Mouse (Mus musculus) neural tube, embryonic 11.5 days (tissue): ENCODE measurements around the gene Ankrd24. TPM values are rescaled to one million over a fixed set of nuclear protein-coding genes. Genes with fewer than 3 reads are reported as not detected.

Experiments
- ATAC-seq: fragments of 200-750 bp; cut with Nextera tagmentation; 2 replicates; pipeline ENCODE4 v1.8.0; 2017; ENCODE audit warnings: moderate number of reproducible peaks, mild to moderate bottlenecking, moderate TSS enrichment, moderate library complexity; ENCODE audit not compliant: insufficient read depth, low FRiP score, low TSS enrichment
- DNase-seq: peaks from one replicate; pipeline ENCODE4 v3.0.0-alpha.2; 2015; ENCODE audit warnings: low spot score
- H3K27ac ChIP-seq: fragments of 300-500 bp; sonication (generic); 2 replicates; pipeline ENCODE4 v1.5.1; 2014; ENCODE audit warnings: low read depth, mild to moderate bottlenecking, low read length
- H3K27me3 ChIP-seq: fragments of 300-500 bp; sonication (generic); 2 replicates; pipeline ENCODE4 v1.6.1; 2014; ENCODE audit warnings: mild to moderate bottlenecking, low read length, mixed read lengths; ENCODE audit not compliant: control insufficient read depth, insufficient read depth
- H3K36me3 ChIP-seq: fragments of 300-500 bp; sonication (generic); 2 replicates; pipeline ENCODE4 v1.6.1; 2014; ENCODE audit warnings: mild to moderate bottlenecking, low read length, moderate library complexity, mixed read lengths; ENCODE audit not compliant: control insufficient read depth, insufficient read depth
- H3K4me1 ChIP-seq: fragments of 300-500 bp; sonication (generic); 2 replicates; pipeline ENCODE4 v1.6.1; 2014; ENCODE audit warnings: low read length, mixed read lengths; ENCODE audit not compliant: control insufficient read depth, insufficient read depth
- H3K4me2 ChIP-seq: fragments of 300-500 bp; sonication (generic); 2 replicates; pipeline ENCODE4 v1.6.1; 2014; ENCODE audit warnings: low read depth, mild to moderate bottlenecking, moderate library complexity
- H3K4me3 ChIP-seq: fragments of 300-500 bp; sonication (generic); 2 replicates; pipeline ENCODE4 v1.5.1; 2014; ENCODE audit warnings: low read depth, low read length
- H3K9ac ChIP-seq: fragments of 300-500 bp; sonication (generic); 2 replicates; pipeline ENCODE4 v1.6.1; 2014; ENCODE audit warnings: mild to moderate bottlenecking, low read length
- H3K9me3 ChIP-seq: fragments of 300-500 bp; sonication (generic); 2 replicates; pipeline ENCODE4 v1.6.1; 2016; ENCODE audit warnings: low read length; ENCODE audit not compliant: control insufficient read depth
- WGBS: fragments of 180-500 bp; shearing (Covaris S2); extraction: QIAGEN DNeasy Blood & Tissue Kit; methylation state at CpG from one replicate; pipeline ENCODE4 v1.1.7; 2014; 5-methylcytosine and 5-hydroxymethylcytosine counted together
- polyA plus RNA-seq: library from polyadenylated mRNA; unstranded; fragments of >200 nt; fragmentation: Nextera tagmentation; extraction: Ambion mirVana; gene quantifications from 2 replicates; pipeline ENCODE4 v1.2.1, GENCODE M21; 2014

Ankrd24 gene
- polyA plus RNA-seq, 1 experiment from 2014 or later, result 4.6 TPM

DNA sequence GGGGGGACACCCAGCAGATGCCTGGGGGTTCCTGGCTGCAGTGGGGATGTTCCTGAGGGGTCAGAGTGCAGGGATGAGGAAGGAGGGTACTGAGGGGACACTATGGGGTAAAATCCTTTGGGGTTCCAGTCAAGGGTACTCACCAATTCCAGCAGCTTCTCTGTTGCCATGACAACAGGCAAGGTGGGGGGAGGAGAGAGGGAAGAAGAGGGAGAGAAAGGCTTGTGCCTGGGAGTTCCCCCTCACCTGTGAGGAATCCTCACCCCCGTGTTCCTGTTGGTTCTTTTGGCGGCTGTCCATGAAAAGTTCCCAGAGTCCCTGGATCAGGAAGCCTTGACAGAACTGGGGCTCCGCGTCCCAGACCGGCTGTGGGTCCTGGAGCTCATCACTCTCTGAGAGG lies 32.7 kb upstream of the Ankrd24 start:
- ATAC-seq, result no peak
- DNase-seq, result no peak
- H3K4me3 ChIP-seq, result no peak overlapping the region
- peaks cover 26% of the 10 kb centered on the region for H3K27me3 ChIP-seq
- no peaks in the 10 kb centered on the region for H3K9me3 ChIP-seq
- H3K27ac ChIP-seq, result no peak overlapping the region
- H3K4me1 ChIP-seq, result peaks cover 26% of the 10 kb centered on the region
- WGBS, result 51% methylated on average over 5 of the region's 5 CpGs
- no peak overlapping the region for H3K4me2 ChIP-seq
- H3K9ac ChIP-seq, result no peak overlapping the region
- H3K36me3 ChIP-seq, result no peaks in the 10 kb centered on the region

DNA sequence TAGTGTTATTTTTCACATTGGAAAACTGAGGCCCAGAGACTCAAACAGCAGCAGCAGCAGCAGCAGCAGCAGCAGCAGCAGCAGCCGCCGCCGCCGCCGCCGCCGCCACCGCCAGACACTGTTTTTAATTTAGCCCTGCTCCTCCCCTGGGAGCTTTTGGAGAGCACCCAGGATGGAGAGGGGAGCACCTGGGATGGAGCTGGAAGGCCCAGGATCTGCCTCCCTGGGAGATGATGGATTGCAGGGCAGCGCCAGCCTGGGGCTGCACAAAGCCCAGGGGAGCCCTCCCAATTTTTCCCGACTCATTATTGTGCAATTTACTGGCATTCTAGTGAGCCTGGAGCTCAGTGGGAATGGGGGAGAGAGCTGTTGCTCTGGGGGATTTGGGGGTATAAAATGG lies 31.7 kb upstream of the Ankrd24 start:
- 0 out of 2 replicates have a peak, but pooled peaks have one; percentile 14 for ATAC-seq
- H3K36me3 ChIP-seq, result no peaks in the 10 kb centered on the region
- peaks cover 31% of the 10 kb centered on the region for H3K4me1 ChIP-seq
- no peaks in the 10 kb centered on the region for H3K9me3 ChIP-seq
- WGBS, result under 1% methylated on average over 10 of the region's 10 CpGs
- peak overlapping the region; percentile 24 for H3K4me2 ChIP-seq
- peak; percentile 66 for DNase-seq
- H3K4me3 ChIP-seq, result no peak overlapping the region
- 0 out of 2 replicates have a peak overlapping the region, but pooled peaks have one; percentile 39 for H3K27ac ChIP-seq
- H3K27me3 ChIP-seq, result peaks cover 28% of the 10 kb centered on the region
- H3K9ac ChIP-seq, result peak overlapping the region; percentile 15; the same call in 1 of the 2 replicates

DNA sequence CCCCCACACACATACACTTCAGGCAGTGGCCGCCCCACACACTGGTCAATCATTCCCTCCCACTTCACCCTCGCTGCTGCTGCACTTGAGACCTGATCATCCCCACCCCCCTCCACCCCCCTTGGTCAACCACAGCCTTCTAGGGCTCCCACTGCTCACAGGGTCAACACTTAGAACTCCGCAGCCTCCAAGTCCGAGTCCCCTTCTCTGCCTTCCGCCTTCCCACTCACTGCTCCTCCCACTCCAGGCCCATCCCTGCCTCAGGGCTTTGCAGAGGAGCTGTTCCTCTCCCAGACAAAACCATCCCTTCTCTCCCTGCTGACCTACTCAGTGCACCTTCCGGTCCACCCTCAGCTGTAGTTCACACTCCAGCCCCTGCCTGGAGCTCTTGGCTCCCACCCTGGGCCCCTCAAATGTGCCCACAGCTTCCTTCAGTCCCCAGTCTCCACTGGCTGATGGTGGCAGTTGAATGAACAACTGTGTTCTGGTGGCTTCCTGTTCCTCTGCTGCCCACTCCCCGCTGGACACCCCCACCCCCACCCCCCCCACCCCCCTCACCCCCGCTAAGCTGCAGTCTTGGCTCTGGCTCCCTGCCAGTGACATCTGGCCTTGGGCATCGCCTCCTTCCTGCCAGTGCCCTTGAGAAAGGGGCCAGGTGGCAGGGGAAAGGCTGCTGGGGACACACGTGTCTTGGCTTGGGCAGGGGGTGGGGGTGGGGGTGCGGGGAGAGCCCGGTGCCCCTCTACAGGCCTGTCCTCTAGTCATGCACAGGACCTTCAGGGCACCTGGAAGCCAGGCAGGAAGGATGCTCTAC lies 31.0 kb upstream of the Ankrd24 start:
- Histone ChIP-seq H3K4me2 (peak overlapping the region; percentile 24; the same call in 1 of the 2 replicates), H3K9me3 (no peaks in the 10 kb centered on the region), H3K36me3 (no peaks in the 10 kb centered on the region), H3K9ac (peak overlapping the region; percentile 10; the same call in 1 of the 2 replicates), H3K27ac (0 out of 2 replicates have a peak overlapping the region, but pooled peaks have one; percentile 39), H3K4me1 (peaks cover 32% of the 10 kb centered on the region), H3K27me3 (peaks cover 31% of the 10 kb centered on the region), H3K4me3 (no peak overlapping the region)
- WGBS, result 11% methylated on average over 12 of the region's 12 CpGs
- ATAC-seq (peak; percentile 6; the same call in 1 of the 2 replicates), DNase-seq (peak; percentile 50)

DNA sequence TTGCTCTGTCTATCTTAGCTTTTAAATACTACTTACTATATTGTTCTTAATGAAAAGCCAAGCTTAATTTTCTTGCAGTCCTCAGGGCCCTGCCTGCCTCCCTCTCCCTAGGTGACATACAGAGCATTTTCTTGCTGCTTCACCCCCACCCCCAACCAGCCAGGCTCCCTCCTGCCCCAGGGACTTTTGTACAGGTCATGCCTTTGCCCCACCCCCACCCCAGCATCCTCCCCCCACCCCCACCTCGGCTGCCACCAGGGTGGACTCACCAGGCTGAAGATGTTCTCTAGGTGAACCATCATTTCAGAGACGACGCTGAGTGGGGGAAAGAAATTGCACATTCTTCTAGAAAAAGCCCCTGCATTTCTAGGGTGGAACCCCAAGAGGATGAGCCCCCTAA lies 30.0 kb upstream of the Ankrd24 start:
- Histone ChIP-seq H3K27me3 (peaks cover 31% of the 10 kb centered on the region), H3K9me3 (no peaks in the 10 kb centered on the region), H3K9ac (no peak overlapping the region), H3K27ac (no peak overlapping the region), H3K4me1 (peaks cover 32% of the 10 kb centered on the region), H3K36me3 (no peaks in the 10 kb centered on the region), H3K4me3 (no peak overlapping the region), H3K4me2 (no peak overlapping the region)
- DNase-seq (no peak), ATAC-seq (no peak)
- WGBS, result 48% methylated on average over 3 of the region's 3 CpGs

DNA sequence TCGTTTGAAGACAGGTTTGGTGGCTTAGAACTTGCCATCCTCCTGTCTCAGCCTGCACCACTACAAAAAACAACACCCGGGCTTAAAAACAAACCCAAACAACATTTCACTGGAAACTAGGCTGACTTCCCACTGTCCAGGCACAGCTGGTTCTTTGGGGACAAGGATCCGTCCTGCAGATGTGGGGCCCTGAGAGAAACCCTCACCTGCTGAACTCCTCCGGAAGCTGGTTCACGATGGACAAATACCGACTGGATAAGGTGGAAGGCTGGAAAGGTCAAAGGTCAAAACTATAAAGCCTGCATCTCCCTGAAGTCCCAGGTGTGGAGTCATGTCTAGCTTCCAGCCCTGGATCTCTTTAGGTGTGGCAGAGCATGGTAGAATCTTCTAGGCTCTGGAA lies 29.5 kb upstream of the Ankrd24 start:
- Histone ChIP-seq H3K27ac (no peak overlapping the region), H3K4me3 (no peak overlapping the region), H3K9ac (no peak overlapping the region), H3K4me1 (peaks cover 32% of the 10 kb centered on the region), H3K4me2 (no peak overlapping the region), H3K27me3 (peaks cover 31% of the 10 kb centered on the region), H3K36me3 (no peaks in the 10 kb centered on the region), H3K9me3 (no peaks in the 10 kb centered on the region)
- 44% methylated on average over 6 of the region's 6 CpGs for WGBS
- ATAC-seq (no peak), DNase-seq (no peak)

DNA sequence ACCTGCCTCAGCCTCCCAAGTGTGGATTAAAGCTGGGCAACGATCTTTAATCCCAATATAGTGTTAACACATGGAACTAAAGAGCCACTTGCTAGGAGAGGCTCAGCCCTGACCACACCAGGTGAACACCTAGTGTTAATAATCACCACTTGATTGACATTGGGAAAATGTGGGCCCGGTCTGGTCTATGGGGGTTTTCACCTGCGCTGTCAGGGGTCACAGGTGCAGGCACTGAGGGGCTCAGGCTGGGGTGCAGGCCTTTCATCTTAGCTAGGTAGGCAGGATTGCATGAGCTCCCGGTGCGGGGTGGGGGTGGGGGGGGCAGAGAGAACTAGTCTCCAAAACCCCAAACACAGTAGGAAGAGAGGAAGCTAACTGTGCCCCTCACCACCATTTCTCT lies 28.7 kb upstream of the Ankrd24 start:
- WGBS, result 76% methylated on average over 5 of the region's 5 CpGs
- H3K36me3 ChIP-seq, result no peaks in the 10 kb centered on the region
- no peaks in the 10 kb centered on the region for H3K9me3 ChIP-seq
- no peak overlapping the region for H3K4me3 ChIP-seq
- H3K4me1 ChIP-seq, result peaks cover 32% of the 10 kb centered on the region
- H3K9ac ChIP-seq, result no peak overlapping the region
- peaks cover 25% of the 10 kb centered on the region for H3K27me3 ChIP-seq
- ATAC-seq (no peak), DNase-seq (no peak)
- no peak overlapping the region for H3K4me2 ChIP-seq
- no peak overlapping the region for H3K27ac ChIP-seq

DNA sequence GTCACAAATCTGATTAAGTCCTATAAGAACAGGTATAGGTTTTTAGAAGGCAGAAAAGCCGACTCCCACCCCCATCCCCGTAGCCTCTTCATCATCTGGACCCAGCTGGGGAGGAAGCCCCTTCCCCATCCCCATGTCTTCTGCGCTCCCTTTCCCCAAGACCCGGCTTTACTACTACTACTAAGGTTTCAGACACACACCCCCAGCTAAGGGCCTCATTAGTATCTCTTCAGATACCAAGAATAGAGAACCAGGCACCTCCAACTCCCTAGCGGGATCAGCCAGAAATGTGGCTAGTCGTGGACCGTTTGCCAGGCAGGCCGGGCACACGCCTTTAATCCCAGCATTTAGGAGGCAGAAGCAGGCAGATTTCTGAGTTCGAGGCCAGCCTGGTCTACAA lies 28.2 kb upstream of the Ankrd24 start:
- Histone ChIP-seq H3K4me1 (peaks cover 32% of the 10 kb centered on the region), H3K9me3 (no peaks in the 10 kb centered on the region), H3K27ac (no peak overlapping the region), H3K4me3 (no peak overlapping the region), H3K9ac (no peak overlapping the region), H3K27me3 (peaks cover 22% of the 10 kb centered on the region), H3K4me2 (no peak overlapping the region), H3K36me3 (no peaks in the 10 kb centered on the region)
- DNase-seq (no peak), ATAC-seq (no peak)
- 45% methylated on average over 10 of the region's 10 CpGs for WGBS

DNA sequence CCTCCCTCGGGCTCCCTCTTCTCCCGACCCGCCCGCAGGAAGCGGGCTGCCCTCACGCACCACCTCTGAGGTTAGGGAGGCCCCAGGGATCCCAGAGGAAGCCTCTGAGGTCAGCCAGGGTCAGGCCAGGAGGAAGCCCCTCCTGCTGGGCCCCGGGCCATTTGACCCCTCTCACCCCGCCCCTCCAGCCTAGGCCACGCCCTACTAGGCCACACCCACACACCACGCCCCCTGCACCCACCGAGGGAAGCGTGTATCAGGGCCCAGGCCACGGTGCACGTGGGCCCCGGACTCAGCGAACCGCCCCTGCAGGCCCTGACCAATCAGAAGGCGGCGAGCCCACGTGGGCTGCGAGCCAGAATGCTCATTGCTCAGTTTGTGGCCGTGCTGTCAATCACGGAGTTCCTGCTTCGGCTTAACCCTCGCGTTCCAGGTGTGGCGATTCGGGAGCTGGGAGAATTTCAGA lies 27.6 kb upstream of the Ankrd24 start, which contains the start of gene Tle6:
Tle6 (minus strand) TSS at position 336 of the 466 bp plus-strand sequence.
- no peaks in the 10 kb centered on the region for H3K36me3 ChIP-seq
- peaks cover 17% of the 10 kb centered on the region for H3K27me3 ChIP-seq
- H3K4me2 ChIP-seq, result peak within 1 kb of the TSS; percentile 32
- DNase-seq (peak; percentile 98), ATAC-seq (peak; percentile 85)
- no peaks in the 10 kb centered on the region for H3K9me3 ChIP-seq
- H3K27ac ChIP-seq, result no peak within 1 kb of the TSS
- 0 out of 2 replicates have a peak within 1 kb of the TSS, but pooled peaks have one; percentile 15 for H3K4me3 ChIP-seq
- H3K9ac ChIP-seq, result no peak within 1 kb of the TSS
- WGBS, result 0% methylated on average over 28 of the region's 28 CpGs
- peaks cover 31% of the 10 kb centered on the region for H3K4me1 ChIP-seq
